22 mouse cellular contexts compared by ENCODE assay signal in genomic region chr7:37359473-37359872, GRCm38 (mm10).
DNase-seq lines count a peak whose midpoint lies in the region; ATAC-seq and TF ChIP-seq lines count a peak whose summit lies in the region.
"Had no signal": no experiment of that assay in that cellular context is flagged by ENCODE, and none has a peak within 500 bp of the region (broad histone marks: within the 10 kb centered on the region; RNA-seq: fewer than 3 reads in every experiment).

No protein-coding gene starts in this region.

- no peak overlapping the region for H3K27ac ChIP-seq in hindbrain, postnatal 0 days
- no peak overlapping the region for H3K27ac ChIP-seq in hindbrain, embryonic 16.5 days (ENCODE audit: low read depth, low read length)
- 0 out of 2 replicates have a peak overlapping the region, but pooled peaks have one; percentile 23 for H3K27ac ChIP-seq in neural tube, embryonic 13.5 days (replicated peaks)
- H3K27ac ChIP-seq in neural tube, embryonic 15.5 days (replicated peaks): no peak overlapping the region
- H3K27ac ChIP-seq: embryonic facial prominence, embryonic 10.5 days; embryonic facial prominence, embryonic 13.5 days; forebrain, embryonic 12.5 days; forebrain, embryonic 15.5 days; heart, adult 2 months; heart, embryonic 10.5 days; heart, embryonic 13.5 days; hindbrain, embryonic 12.5 days; hindbrain, embryonic 15.5 days had no signal

- DNase-seq in hindbrain, postnatal 0 days (ENCODE audit: low spot score): peak; percentile 30
- peak; percentile 53 for DNase-seq in layer of hippocampus, adult 9-11 months
- DNase-seq in layer of hippocampus, postnatal 14 days (ENCODE audit: low spot score in 2 of 2): no peak
- DNase-seq in urinary bladder, postnatal 14 days (ENCODE audit: low spot score): no peak
- DNase-seq: adrenal gland, adult 2 months; cerebellum, adult 11 months; gastrocnemius, postnatal 25 days had no signal

- H3K4me3 ChIP-seq in hindbrain, postnatal 0 days (ENCODE audit: low read length): no peak overlapping the region
- H3K4me3 ChIP-seq in hindbrain, embryonic 16.5 days (ENCODE audit: low read length): no peak overlapping the region
- H3K4me3 ChIP-seq in neural tube, embryonic 13.5 days: no peak overlapping the region
- no peak overlapping the region for H3K4me3 ChIP-seq in neural tube, embryonic 15.5 days (replicated peaks)
- H3K4me3 ChIP-seq: embryonic facial prominence, embryonic 10.5 days; embryonic facial prominence, embryonic 13.5 days; erythroblast, embryonic 14.5 days; forebrain, embryonic 12.5 days; forebrain, embryonic 15.5 days; heart, adult 2 months; heart, embryonic 10.5 days; heart, embryonic 13.5 days; hindbrain, embryonic 12.5 days; hindbrain, embryonic 15.5 days had no signal

- peaks cover 7% of the 10 kb centered on the region; the same call in 1 of the 2 replicates for H3K4me1 ChIP-seq in hindbrain, postnatal 0 days (ENCODE audit: insufficient read depth, low read length)
- peaks cover 22% of the 10 kb centered on the region for H3K4me1 ChIP-seq in hindbrain, embryonic 16.5 days (ENCODE audit: control insufficient read depth, insufficient read depth, low read depth, low read length)
- peaks cover 55% of the 10 kb centered on the region for H3K4me1 ChIP-seq in neural tube, embryonic 13.5 days (replicated peaks)
- peaks cover 41% of the 10 kb centered on the region for H3K4me1 ChIP-seq in neural tube, embryonic 15.5 days

- 0 out of 2 replicates have a peak, but pooled peaks have one; percentile 15 for TF ChIP-seq CTCF in hindbrain, postnatal 0 days (IDR thresholded peaks at IDR 0.05; ENCODE audit: low read depth)

- no peaks in the 10 kb centered on the region for H3K9me3 ChIP-seq in hindbrain, postnatal 0 days (ENCODE audit: low read length)
- no peaks in the 10 kb centered on the region for H3K9me3 ChIP-seq in hindbrain, embryonic 16.5 days (ENCODE audit: control insufficient read depth, low read length)
- no peaks in the 10 kb centered on the region for H3K9me3 ChIP-seq in neural tube, embryonic 13.5 days
- H3K9me3 ChIP-seq in neural tube, embryonic 15.5 days (replicated peaks): no peaks in the 10 kb centered on the region
- H3K9me3 ChIP-seq: embryonic facial prominence, embryonic 10.5 days; embryonic facial prominence, embryonic 13.5 days; forebrain, embryonic 12.5 days; forebrain, embryonic 15.5 days; heart, embryonic 10.5 days; heart, embryonic 13.5 days; hindbrain, embryonic 12.5 days; hindbrain, embryonic 15.5 days had no signal

- H3K9ac ChIP-seq in hindbrain, postnatal 0 days (replicated peaks; ENCODE audit: low read length): no peak overlapping the region
- no peak overlapping the region for H3K9ac ChIP-seq in hindbrain, embryonic 16.5 days (ENCODE audit: low read depth, low read length)
- H3K9ac ChIP-seq in neural tube, embryonic 13.5 days: no peak overlapping the region
- no peak overlapping the region for H3K9ac ChIP-seq in neural tube, embryonic 15.5 days (replicated peaks)
- H3K9ac ChIP-seq: embryonic facial prominence, embryonic 13.5 days; forebrain, embryonic 12.5 days; forebrain, embryonic 15.5 days; heart, embryonic 13.5 days; hindbrain, embryonic 12.5 days; hindbrain, embryonic 15.5 days had no signal

- no peak for ATAC-seq in hindbrain, postnatal 0 days
- no peak for ATAC-seq in hindbrain, embryonic 16.5 days
- ATAC-seq in neural tube, embryonic 13.5 days (ENCODE audit: low read depth): no peak
- no peak for ATAC-seq in neural tube, embryonic 15.5 days (ENCODE audit: low FRiP score)
- ATAC-seq: CD4-positive, CD25-positive, alpha-beta regulatory T cell, adult 4 months; forebrain, embryonic 15.5 days; inflammation-experienced regulatory T-cells, adult 6 months had no signal

- no peaks in the 10 kb centered on the region for H3K36me3 ChIP-seq in hindbrain, postnatal 0 days (ENCODE audit: insufficient read depth, low read length)
- no peaks in the 10 kb centered on the region for H3K36me3 ChIP-seq in hindbrain, embryonic 16.5 days (ENCODE audit: control insufficient read depth, insufficient read depth, low read length)
- no peaks in the 10 kb centered on the region for H3K36me3 ChIP-seq in neural tube, embryonic 13.5 days
- H3K36me3 ChIP-seq in neural tube, embryonic 15.5 days: no peaks in the 10 kb centered on the region
- H3K36me3 ChIP-seq: embryonic facial prominence, embryonic 10.5 days; embryonic facial prominence, embryonic 13.5 days; forebrain, embryonic 12.5 days; forebrain, embryonic 15.5 days; heart, embryonic 10.5 days; heart, embryonic 13.5 days; hindbrain, embryonic 12.5 days; hindbrain, embryonic 15.5 days had no signal

- H3K4me2 ChIP-seq in hindbrain, postnatal 0 days (ENCODE audit: low read depth, low read length): no peak overlapping the region
- no peak overlapping the region for H3K4me2 ChIP-seq in hindbrain, embryonic 16.5 days (ENCODE audit: low read length)
- no peak overlapping the region for H3K4me2 ChIP-seq in neural tube, embryonic 13.5 days
- H3K4me2 ChIP-seq in neural tube, embryonic 15.5 days: no peak overlapping the region
- H3K4me2 ChIP-seq: embryonic facial prominence, embryonic 13.5 days; forebrain, embryonic 12.5 days; forebrain, embryonic 15.5 days; heart, embryonic 13.5 days; hindbrain, embryonic 12.5 days; hindbrain, embryonic 15.5 days had no signal

- no peaks in the 10 kb centered on the region for H3K27me3 ChIP-seq in hindbrain, postnatal 0 days (ENCODE audit: insufficient read depth, low read length)
- H3K27me3 ChIP-seq in hindbrain, embryonic 16.5 days (replicated peaks; ENCODE audit: control insufficient read depth, insufficient read depth, low read length): no peaks in the 10 kb centered on the region
- peaks cover 5% of the 10 kb centered on the region; the same call in 1 of the 2 replicates for H3K27me3 ChIP-seq in neural tube, embryonic 13.5 days
- no peaks in the 10 kb centered on the region for H3K27me3 ChIP-seq in neural tube, embryonic 15.5 days (replicated peaks)
- H3K27me3 ChIP-seq: forebrain, embryonic 12.5 days; forebrain, embryonic 15.5 days; hindbrain, embryonic 12.5 days; hindbrain, embryonic 15.5 days had no signal

- 61% methylated on average over 8 of the region's 8 CpGs for WGBS in hindbrain, postnatal 0 days
- 69% methylated on average over 8 of the region's 8 CpGs for WGBS in hindbrain, embryonic 16.5 days
- 74% methylated on average over 8 of the region's 8 CpGs for WGBS in neural tube, embryonic 13.5 days
- WGBS in neural tube, embryonic 15.5 days: 74% methylated on average over 8 of the region's 8 CpGs

Comparison
In these comparisons a context has a peak if more than half of its experiments do, and no peak if none do; other contexts are left out.
1. DNase-seq: peak in hindbrain, postnatal 0 days (single experiment) and layer of hippocampus, adult 9-11 months (single experiment); none in layer of hippocampus, postnatal 14 days (0 of 2) and urinary bladder, postnatal 14 days (single experiment).